Mouse (Mus musculus) G1E (cell line): ENCODE measurements around the gene Zswim5. TPM values are rescaled to one million over a fixed set of nuclear protein-coding genes. Genes with fewer than 3 reads are reported as not detected.

Source experiments
- ATAC-seq: 2 replicates; pipeline ENCODE4 v1.8.0; 2016; ENCODE audit warnings: mild to moderate bottlenecking; ENCODE audit not compliant: insufficient number of reproducible peaks, poor library complexity, low FRiP score, severe bottlenecking; ENCODE audit errors: extremely low read depth
- DNase-seq: peaks from one replicate; pipeline ENCODE4 v3.0.0; 2012; ENCODE audit warnings: low spot score
- H3K27me3 ChIP-seq: 2 replicates; pipeline ENCODE4 v1.6.1; 2012; ENCODE audit warnings: mild to moderate bottlenecking, low read length, inconsistent platforms; ENCODE audit not compliant: insufficient read depth
- H3K36me3 ChIP-seq: replicated peaks from 2 replicates; pipeline ENCODE3; 2012; ENCODE audit warnings: mild to moderate bottlenecking, inconsistent platforms
- H3K4me1 ChIP-seq: 2 replicates; pipeline ENCODE4 v1.6.1; 2012; ENCODE audit warnings: low read depth, low read length, inconsistent platforms, mixed read lengths; ENCODE audit not compliant: insufficient read depth
- H3K4me3 ChIP-seq: 2 replicates; pipeline ENCODE4 v1.5.1; 2012; ENCODE audit warnings: low read depth, mild to moderate bottlenecking, inconsistent platforms, low read length, moderate library complexity, mixed read lengths
- H3K9me3 ChIP-seq: replicated peaks from 2 replicates; pipeline ENCODE4 v1.6.1; 2012; ENCODE audit warnings: inconsistent platforms
- CTCF ChIP-seq: IDR thresholded peaks from 2 replicates; pipeline ENCODE4 v1.5.1; 2012; ENCODE audit warnings: low read depth, low read length, inconsistent platforms, mixed read lengths
- GATA1 ChIP-seq: IDR thresholded peaks from 2 replicates; pipeline ENCODE4 v1.6.1; 2012; ENCODE audit warnings: borderline replicate concordance, low read length, inconsistent platforms, mixed read lengths
- GATA2 ChIP-seq: IDR thresholded peaks from 2 replicates; pipeline ENCODE4 v1.6.1; 2012; ENCODE audit warnings: low read depth, low read length, inconsistent platforms, borderline replicate concordance
- POLR2AphosphoS5 ChIP-seq: IDR thresholded peaks from 2 replicates; pipeline ENCODE4 v1.6.1; 2012; ENCODE audit warnings: low read depth, low read length, inconsistent platforms; ENCODE audit not compliant: insufficient replicate concordance
- TAL1 ChIP-seq: conservative IDR thresholded peaks from 2 replicates; pipeline ENCODE4 v1.6.1; 2012; ENCODE audit warnings: low read depth, low read length, inconsistent platforms, mixed read lengths
- polyA plus RNA-seq: library from polyadenylated mRNA; stranded (reverse); fragments of >175 nt; gene quantifications from 2 replicates; pipeline ENCODE4 v1.2.3, GENCODE M21; 2012
- total RNA-seq, 2 experiments: library from RNA; stranded (forward) in 1 of 2; stranded (reverse) in 1 of 2; fragments of 200-1000 nt in 1 of 2; fragments of >200 nt in 1 of 2; fragmentation: Nextera tagmentation in 1 of 2; gene quantifications; 2 replicates each; pipeline ENCODE4 v1.2.3; 2014 to 2017

Zswim5 gene
- total and polyA plus RNA-seq, 3 experiments, result 0.11 TPM; not detected in 2

GRCm38 (mm10) chr4:117007058-117007457, 129.9 kb downstream of the Zswim5 start:
- no peak overlapping the region for H3K4me3 ChIP-seq
- no peak for ATAC-seq
- DNase-seq, result no peak

DNA sequence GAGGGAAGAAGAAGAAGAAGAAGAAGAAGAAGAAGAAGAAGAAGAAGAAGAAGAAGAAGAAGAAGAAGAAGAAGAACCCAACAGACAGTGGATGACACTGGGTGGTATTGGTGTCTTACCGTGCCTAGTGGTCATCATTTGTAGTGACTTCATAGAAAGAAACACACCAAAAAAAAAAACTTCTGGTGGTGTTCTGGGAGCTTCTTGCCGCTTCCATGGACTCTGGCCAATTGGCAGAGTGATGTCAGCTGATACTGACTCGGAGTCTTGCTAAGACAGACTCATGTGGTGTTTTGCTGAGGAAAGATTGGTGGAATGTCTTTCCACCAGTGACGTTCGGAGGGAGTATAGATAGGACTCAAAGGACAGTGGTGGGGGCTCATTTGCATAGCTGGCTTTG, 133.1 kb downstream of the Zswim5 start:
- TF ChIP-seq TAL1, result no peak
- no peak for TF ChIP-seq POLR2AphosphoS5
- no peak for TF ChIP-seq GATA2
- Histone ChIP-seq H3K27me3 (peaks cover 15% of the 10 kb centered on the region), H3K36me3 (no peaks in the 10 kb centered on the region), H3K4me1 (peaks cover 6% of the 10 kb centered on the region; the same call in 1 of the 2 replicates), H3K9me3 (no peaks in the 10 kb centered on the region), H3K4me3 (no peak overlapping the region)
- ATAC-seq (no peak), DNase-seq (no peak)

More at GRCm38 (mm10) chr4:117007058-117007457, 129.9 kb downstream of the Zswim5 start:
- TF ChIP-seq GATA1 (no peak), CTCF (no peak), GATA2 (no peak), POLR2AphosphoS5 (no peak), TAL1 (no peak)
- H3K4me1 ChIP-seq, result 0 out of 2 replicates have a peak, but pooled peaks cover 3% of the 10 kb centered on the region
- H3K36me3 ChIP-seq, result peaks cover 29% of the 10 kb centered on the region
- no peaks in the 10 kb centered on the region for H3K9me3 ChIP-seq
- peaks cover 15% of the 10 kb centered on the region for H3K27me3 ChIP-seq

DNA sequence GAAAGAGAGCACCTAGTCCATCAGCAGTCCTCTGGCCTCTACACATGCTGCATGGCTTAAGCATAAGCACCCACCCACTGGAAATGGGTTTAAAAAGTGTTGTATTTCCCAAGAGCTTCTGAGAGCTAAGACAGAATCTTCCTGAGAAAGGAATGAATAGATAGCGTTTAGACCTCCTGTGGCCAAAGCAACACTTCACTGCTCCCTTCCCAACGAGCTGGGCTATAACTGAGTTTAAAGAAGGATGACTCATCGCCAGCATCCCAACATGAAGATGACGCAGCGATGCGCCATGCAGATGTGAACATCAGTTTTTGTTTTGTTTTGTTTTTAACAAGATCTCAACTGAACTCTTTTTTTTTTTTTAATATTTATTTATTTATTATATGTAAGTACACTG, 136.4 kb downstream of the Zswim5 start:
- no peak for TF ChIP-seq GATA1
- no peak for TF ChIP-seq POLR2AphosphoS5
- TF ChIP-seq TAL1, result no peak
- no peak for TF ChIP-seq CTCF
- no peak for TF ChIP-seq GATA2
- H3K9me3 ChIP-seq, result no peaks in the 10 kb centered on the region
- H3K36me3 ChIP-seq, result no peaks in the 10 kb centered on the region
- no peak for ATAC-seq
- H3K4me1 ChIP-seq, result peaks cover 9% of the 10 kb centered on the region; the same call in 1 of the 2 replicates
- no peak overlapping the region for H3K4me3 ChIP-seq
- H3K27me3 ChIP-seq, result peaks cover 6% of the 10 kb centered on the region; the same call in 1 of the 2 replicates
- no peak for DNase-seq

DNA sequence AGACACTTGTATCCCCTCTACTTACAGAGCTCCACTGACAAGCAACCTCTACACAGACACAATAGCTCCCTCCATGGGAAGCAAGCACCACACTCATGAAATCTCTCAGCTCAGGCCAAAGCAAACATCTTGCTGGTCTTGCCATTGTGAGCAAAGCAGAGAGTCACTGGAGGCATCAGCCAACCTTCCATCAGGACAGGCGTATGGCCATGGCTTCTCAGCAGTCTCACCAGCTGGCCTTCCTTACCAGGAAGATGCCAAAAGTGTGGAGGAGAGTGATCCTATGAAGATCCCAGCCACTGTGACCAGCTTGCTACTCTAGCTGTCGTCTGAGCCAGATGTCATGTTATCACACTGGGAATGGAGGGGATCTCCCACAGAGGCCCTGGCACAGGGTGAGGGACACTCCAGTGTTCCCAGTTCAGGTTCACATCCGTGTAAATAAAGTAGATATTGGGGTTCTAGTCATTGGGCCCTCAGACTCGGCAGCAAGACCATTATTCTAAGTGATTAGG, 137.8 kb downstream of the Zswim5 start:
- Histone ChIP-seq H3K9me3 (no peaks in the 10 kb centered on the region), H3K36me3 (no peaks in the 10 kb centered on the region), H3K27me3 (0 out of 2 replicates have a peak, but pooled peaks cover 3% of the 10 kb centered on the region), H3K4me3 (no peak overlapping the region), H3K4me1 (peaks cover 14% of the 10 kb centered on the region; the same call in 1 of the 2 replicates)
- no peak for ATAC-seq
- TF ChIP-seq TAL1 (no peak), CTCF (no peak), GATA2 (no peak), POLR2AphosphoS5 (no peak), GATA1 (no peak)
- DNase-seq, result no peak

- Histone ChIP-seq H3K9me3 (no peaks in the 10 kb centered on the region), H3K36me3 (peaks cover 15% of the 10 kb centered on the region), H3K27me3 (no peaks in the 10 kb centered on the region), H3K4me3 (no peak overlapping the region), H3K4me1 (peaks cover 41% of the 10 kb centered on the region)
- no peak for TF ChIP-seq GATA2
- TF ChIP-seq POLR2AphosphoS5, result no peak
- no peak for TF ChIP-seq TAL1
- TF ChIP-seq CTCF, result no peak
- TF ChIP-seq GATA1, result no peak
- ATAC-seq (no peak), DNase-seq (no peak)
Measured at GRCm38 (mm10) chr4:117017738-117018137, 140.6 kb downstream of the Zswim5 start.

- peaks cover 21% of the 10 kb centered on the region for H3K36me3 ChIP-seq
- H3K4me3 ChIP-seq, result no peak overlapping the region
- H3K4me1 ChIP-seq, result peaks cover 44% of the 10 kb centered on the region
- DNase-seq (no peak), ATAC-seq (no peak)
- H3K9me3 ChIP-seq, result no peaks in the 10 kb centered on the region
- H3K27me3 ChIP-seq, result no peaks in the 10 kb centered on the region
- no peak for TF ChIP-seq GATA1
- no peak for TF ChIP-seq POLR2AphosphoS5
- no peak for TF ChIP-seq TAL1
- no peak for TF ChIP-seq CTCF
- TF ChIP-seq GATA2, result no peak
Measured at GRCm38 (mm10) chr4:117018327-117018726, 141.2 kb downstream of the Zswim5 start.
